Mouse (Mus musculus): ENCODE results near the gene Smim23. TPM values are rescaled to one million over a fixed set of nuclear protein-coding genes. Genes with fewer than 3 reads are reported as not detected.

The Smim23 gene
- not detected for total RNA-seq (2023)

DNA sequence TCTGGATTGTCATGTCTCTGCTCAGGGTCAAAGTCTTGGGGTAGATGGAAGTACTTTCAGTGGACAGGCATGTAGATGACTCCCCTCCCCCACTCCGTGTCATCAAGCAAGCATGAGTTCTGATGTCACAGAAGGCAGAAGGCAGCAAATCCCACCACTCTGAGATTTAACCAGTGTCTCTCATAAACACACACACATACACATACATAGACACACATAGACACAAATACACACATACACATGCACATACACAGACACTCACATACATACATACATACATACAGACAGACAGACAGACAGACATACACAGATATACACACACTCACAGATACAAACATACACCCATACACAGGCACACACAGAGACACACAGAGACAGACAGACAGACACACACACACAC, at the start of gene Smim23:
Gene Smim23 (minus strand): TSS at position 101 of the 400 bp plus-strand sequence.

Other genes starting within 250 kb of the Smim23 start
- gene Fbxw11, start 181.9 kb downstream of the Smim23 start, total RNA-seq (2023), result 10 to 100 TPM; 55.9 to 59.7 TPM

Measured in T-cell, adult 66 days (primary cell).